Mouse (Mus musculus) embryonic fibroblast, embryonic 13.5 days (primary cell): ENCODE results near the gene Ptpn6.

Experiments used
- CTCF ChIP-seq: IDR thresholded peaks from 2 replicates; pipeline ENCODE4 v1.5.1; 2011; ENCODE audit warnings: mild to moderate bottlenecking, control low read depth, low read length, moderate library complexity, borderline replicate concordance; ENCODE audit not compliant: insufficient read depth
- POLR2A ChIP-seq: IDR thresholded peaks from 2 replicates; pipeline ENCODE4 v1.6.1; 2011; ENCODE audit warnings: low read depth, mild to moderate bottlenecking, control low read depth, low read length, moderate library complexity

DNA sequence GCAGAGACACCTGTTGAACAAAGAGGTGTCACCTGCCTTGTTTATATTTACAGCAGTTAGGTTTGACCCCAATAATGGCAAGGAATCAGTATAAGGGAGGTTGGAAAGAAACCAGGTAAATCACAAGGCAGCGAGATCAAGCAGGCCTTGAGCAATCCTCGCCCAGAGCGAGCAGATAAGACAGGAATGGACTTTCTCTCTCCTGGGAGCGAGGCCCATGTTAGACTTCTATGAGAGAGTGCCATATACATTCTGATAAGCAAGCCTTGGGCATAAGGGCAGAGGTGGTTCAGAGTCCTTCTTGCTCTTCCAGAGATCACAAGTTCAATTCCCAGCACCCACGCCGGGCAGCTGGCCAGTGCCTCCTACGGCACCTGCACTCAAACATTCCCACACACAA is 59.7 kb downstream of the Ptpn6 start:
- no peak for TF ChIP-seq POLR2A
- no peak for TF ChIP-seq CTCF
